Mouse (Mus musculus) naive thymus-derived CD4-positive, alpha-beta T cell, adult 2 months (primary cell): ENCODE results near the gene Actr3b.

Experiments
- DNase-seq: peaks from one replicate; pipeline ENCODE4 v3.0.0-alpha.2; 2011; ENCODE audit warnings: low read depth

Actr3b gene

GRCm38 (mm10) chr5:25886708-25887107, 126.9 kb downstream of the Actr3b start:
- no peak for DNase-seq

DNA sequence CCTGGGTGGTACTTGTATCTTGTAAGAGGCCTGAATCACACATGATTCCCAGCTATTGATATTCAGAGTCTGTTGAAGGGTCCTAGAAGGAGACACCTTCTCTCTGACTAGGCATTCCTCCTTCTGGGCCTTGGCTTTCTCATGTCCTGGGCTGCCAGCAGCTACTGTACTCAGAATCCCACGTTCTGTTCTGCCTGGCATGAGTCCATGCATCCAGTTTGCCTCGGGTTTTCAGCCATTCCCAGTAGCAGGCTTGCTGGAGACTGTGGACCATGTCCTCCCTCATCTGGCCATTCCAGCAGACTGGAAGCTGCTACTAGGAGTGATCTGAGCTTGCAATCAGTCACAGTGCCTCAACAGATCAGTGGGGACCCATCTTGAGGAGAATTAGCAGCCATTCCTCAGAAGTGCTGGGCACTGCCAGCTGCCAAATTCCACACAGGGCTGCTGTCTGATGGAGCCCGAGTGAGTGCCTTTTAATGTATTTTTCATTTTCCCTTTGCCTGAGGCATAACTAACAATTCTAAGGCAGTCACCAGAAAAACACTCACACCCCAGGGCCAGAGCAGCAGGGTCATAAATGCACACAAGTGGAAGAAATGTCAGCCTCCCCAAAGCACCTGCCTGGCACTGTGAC, 130.1 kb downstream of the Actr3b start:
- DNase-seq, result no peak

DNA sequence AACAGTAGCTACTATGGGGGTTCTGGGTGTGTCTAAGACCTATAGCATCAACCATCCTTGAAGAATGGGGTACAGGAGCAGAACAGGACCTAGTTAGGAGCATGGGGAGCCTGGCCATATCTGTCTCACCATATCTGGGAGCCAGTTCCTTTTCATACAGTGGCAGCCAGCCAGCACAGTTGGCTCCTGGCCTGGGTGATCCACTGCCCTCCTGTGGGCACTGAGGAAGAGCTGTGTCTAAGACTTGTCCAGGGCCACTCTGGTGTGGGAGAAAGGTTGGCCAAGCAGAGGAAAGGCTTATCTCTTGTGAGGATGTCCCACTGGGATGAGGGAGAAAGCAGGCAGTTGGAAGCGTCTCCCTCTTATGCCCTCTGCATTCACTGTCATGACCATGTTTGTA, 131.5 kb downstream of the Actr3b start:
- no peak for DNase-seq
